Mouse (Mus musculus): ENCODE results near the gene F10. TPM values are rescaled to one million over a fixed set of nuclear protein-coding genes. Genes with fewer than 3 reads are reported as not detected.

F10 gene
- not detected for polyA plus RNA-seq (2017; shearing (Covaris generic))

DNA sequence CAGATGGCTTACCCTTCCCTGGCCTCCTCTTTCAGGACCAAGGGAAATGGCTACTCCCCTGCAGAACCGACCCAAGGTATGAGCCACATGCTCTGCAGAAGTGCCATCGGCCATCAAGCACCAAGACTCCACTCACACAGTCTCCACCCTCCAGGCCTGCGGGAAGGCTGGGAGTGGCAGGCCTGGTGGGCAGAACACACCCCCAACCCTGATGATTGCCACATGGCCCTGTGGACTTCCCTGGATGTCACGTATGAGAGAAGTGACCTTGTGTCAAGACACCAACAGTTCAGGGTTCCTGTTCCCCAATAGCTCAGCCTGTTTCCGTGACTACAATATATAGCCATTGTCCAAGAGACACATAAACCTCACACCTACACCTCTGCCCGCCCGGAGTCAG lies at the start of gene F10:
TSS of gene F10 (plus strand) at position 294 of the 400 bp plus-strand sequence.

DNA sequence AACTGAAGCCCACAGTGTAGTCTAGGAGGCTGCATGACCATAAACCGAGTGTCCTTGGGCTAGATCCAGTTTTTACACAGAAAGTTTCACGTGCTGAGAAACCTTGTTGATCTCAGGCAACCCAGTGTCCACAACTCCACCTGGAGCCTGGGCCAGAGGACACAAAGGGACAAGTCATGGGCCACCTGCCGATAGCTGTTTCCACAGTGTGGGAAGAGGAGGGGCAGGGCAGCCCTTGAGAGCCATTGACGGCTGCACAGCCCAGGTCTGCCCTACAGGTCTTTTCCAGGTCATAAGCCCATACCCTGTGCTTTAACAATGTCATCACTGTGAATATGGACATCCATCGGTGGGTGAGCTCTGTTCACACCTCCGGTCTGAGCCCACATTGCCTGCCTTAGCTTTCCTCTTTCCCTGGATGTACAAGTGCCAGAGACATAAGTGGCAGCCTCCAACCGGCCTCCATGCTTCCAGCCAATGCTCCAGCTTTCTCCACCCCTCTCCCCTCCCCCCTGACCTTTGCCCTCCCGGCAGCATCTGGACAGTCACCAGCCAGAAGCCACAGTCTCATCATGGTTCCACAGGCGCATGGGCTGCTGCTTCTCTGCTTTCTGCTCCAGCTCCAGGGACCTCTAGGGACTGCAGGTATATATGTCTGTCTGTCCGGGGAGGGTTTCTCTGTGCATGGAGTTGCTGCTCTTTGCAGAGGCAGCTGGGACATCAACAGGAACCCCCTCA lies 11.5 kb upstream of the F10 start, which contains the start of gene F7:
TSS of gene F7 (plus strand) at position 548 of the 738 bp plus-strand sequence.

DNA sequence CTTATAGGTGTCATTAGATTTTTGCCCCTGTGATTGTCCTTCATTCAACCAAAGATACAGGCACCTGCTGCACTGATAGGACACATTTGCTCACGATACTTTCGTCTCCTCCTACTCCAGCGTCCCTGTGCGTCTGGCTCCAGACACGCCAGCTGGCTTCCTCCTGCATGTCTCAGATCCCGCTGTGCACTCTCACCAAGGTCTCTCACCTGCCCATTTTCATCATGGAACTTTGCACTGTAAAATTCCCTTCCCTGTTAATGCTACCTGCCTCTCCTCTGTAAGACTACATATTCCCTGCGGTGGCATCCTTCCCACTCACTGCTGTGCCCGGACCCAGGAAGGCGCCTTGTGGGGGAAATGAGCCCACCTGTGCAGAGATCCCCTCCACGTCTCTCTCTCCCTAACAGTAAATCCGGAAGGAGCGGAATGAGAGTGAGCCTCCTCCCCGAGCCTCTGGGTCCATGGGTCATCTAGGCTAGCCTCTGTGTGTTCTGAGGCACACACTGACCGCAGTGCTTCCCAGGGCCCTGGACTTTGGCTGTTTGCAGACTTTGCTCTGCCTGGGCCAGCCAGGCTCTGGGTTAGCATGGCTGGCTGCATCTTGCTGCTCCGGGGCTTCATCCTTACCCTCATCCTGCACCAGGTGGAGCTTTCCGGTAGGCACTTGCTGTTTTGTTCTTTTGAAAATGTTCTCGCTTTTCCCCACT lies 23.5 kb downstream of the F10 start, which contains the start of gene Proz:
TSS of gene Proz (plus strand) at position 474 of the 710 bp plus-strand sequence.

DNA sequence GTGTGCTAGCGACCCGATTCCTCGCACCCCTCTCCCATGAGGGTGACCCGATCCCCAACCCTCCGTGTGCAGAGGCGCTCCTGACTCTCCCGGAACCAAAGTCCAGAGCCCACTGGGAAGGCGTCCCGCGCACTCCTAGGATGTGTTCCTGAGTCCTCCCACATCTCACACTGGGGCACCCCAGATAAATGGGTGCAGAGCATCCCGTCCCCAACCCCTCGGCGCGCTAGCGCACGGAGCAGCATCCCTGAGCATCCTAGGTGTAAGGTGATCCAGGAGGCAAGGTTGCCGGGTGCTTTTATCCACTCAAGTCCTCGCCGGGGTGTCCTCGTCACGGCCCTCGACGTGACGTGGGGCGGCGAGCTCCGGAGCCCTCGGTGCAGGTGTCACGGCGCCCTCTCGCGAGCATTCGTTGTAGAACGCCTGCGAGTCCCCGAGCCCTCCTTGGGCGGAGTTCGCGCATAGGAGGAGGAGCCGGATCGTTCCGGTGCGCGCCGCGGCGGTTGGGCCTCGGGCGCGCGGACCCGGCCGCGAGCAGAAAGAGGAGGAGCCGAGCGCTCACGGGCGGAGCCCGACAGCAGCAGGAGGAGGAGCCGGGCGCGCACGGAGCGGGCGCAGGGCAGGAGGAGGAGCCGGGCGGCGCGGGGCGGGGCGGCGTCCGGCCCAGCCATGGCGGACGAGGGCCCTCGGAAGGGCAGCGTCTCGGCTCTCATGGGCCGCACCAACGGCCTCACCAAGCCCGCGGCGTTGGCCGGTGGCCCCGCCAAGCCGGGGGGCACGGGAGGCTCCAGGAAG lies 68.2 kb downstream of the F10 start, which contains the start of the genes Pcid2 and Cul4a:
TSS of gene Pcid2 (minus strand) at position 373 of the 795 bp plus-strand sequence.
TSS of gene Cul4a (plus strand) at position 535 of the 795 bp plus-strand sequence.

Other genes with a start within 250 kb of the F10 start
- 0.16 TPM for gene Mcf2l, start 163.5 kb upstream of the F10 start, polyA plus RNA-seq (2017; shearing (Covaris generic))
- gene F7, start 11.3 kb upstream of the F10 start, polyA plus RNA-seq (2017; shearing (Covaris generic)), result not detected
- 1.5 TPM for gene Proz, start 23.6 kb downstream of the F10 start, polyA plus RNA-seq (2017; shearing (Covaris generic))
- 47.7 TPM for gene Pcid2, start 68.2 kb downstream of the F10 start, polyA plus RNA-seq (2017; shearing (Covaris generic))
- gene Cul4a, start 68.3 kb downstream of the F10 start, polyA plus RNA-seq (2017; shearing (Covaris generic)), result 26.8 TPM
- gene Lamp1, start 121.9 kb downstream of the F10 start, polyA plus RNA-seq (2017; shearing (Covaris generic)), result 178 TPM
- 0.56 TPM for gene Grtp1, start 163.3 kb downstream of the F10 start, polyA plus RNA-seq (2017; shearing (Covaris generic))
- gene Adprhl1, start 216.9 kb downstream of the F10 start, polyA plus RNA-seq (2017; shearing (Covaris generic)), result not detected

Data from naive thymus-derived CD4-positive, alpha-beta T cell, adult 5 months (primary cell).